Mouse (Mus musculus) small intestine, adult 2 months (tissue): ENCODE data around the gene Tspan9. TPM values are rescaled to one million over a fixed set of nuclear protein-coding genes. Genes with fewer than 3 reads are reported as not detected.

Experiments used
- H3K27ac ChIP-seq: fragments of 200-500 bp; 2 replicates; pipeline ENCODE4 v1.5.1; 2012; ENCODE audit warnings: low read depth, low read length, control low read depth, inconsistent platforms; ENCODE audit not compliant: insufficient read depth
- H3K27me3 ChIP-seq: fragments of 200-500 bp; 2 replicates; pipeline ENCODE4 v1.6.1; 2012; ENCODE audit warnings: mild to moderate bottlenecking, moderate library complexity, low read length, inconsistent platforms; ENCODE audit not compliant: control insufficient read depth, insufficient read depth
- H3K36me3 ChIP-seq: fragments of 200-500 bp; 2 replicates; pipeline ENCODE4 v1.6.1; 2012; ENCODE audit warnings: mild to moderate bottlenecking, low read length, control low read depth, inconsistent platforms; ENCODE audit not compliant: control insufficient read depth, insufficient read depth
- H3K4me1 ChIP-seq: fragments of 200-500 bp; 2 replicates; pipeline ENCODE4 v1.6.1; 2012; ENCODE audit warnings: low read length, inconsistent platforms, mixed read lengths; ENCODE audit not compliant: control insufficient read depth, insufficient read depth, insufficient read length
- H3K4me3 ChIP-seq: fragments of 200-500 bp; 2 replicates; pipeline ENCODE4 v1.5.1; 2012; ENCODE audit warnings: low read depth, mild to moderate bottlenecking, control low read depth, inconsistent platforms, low read length, moderate library complexity
- CTCF ChIP-seq: fragments of 200-500 bp; IDR thresholded peaks from 2 replicates; pipeline ENCODE4 v1.5.1; 2012; ENCODE audit warnings: low read depth, mild to moderate bottlenecking, control low read depth, inconsistent platforms, low read length, moderate library complexity, mixed read lengths; ENCODE audit not compliant: insufficient replicate concordance, insufficient read length; ENCODE audit errors: extremely low read depth
- POLR2A ChIP-seq: fragments of 200-500 bp; IDR thresholded peaks from 2 replicates; pipeline ENCODE4 v1.6.1; 2012; ENCODE audit warnings: low read depth, mild to moderate bottlenecking, control low read depth, inconsistent platforms, low read length, moderate library complexity
- WGBS: fragments of 180-500 bp; shearing (Covaris S2); methylation state at CpG from one replicate; pipeline ENCODE4 v1.1.7; 2018; 5-methylcytosine and 5-hydroxymethylcytosine counted together
- polyA plus RNA-seq: library from polyadenylated mRNA; depleted of rRNA; stranded (reverse); fragments of >200 nt; gene quantifications from 2 replicates; pipeline ENCODE4 v1.2.3, GENCODE M21; 2012

The Tspan9 gene
- polyA plus RNA-seq, 1 experiment: 20.6 TPM

GRCm38 (mm10) chr6:128047239-128047638 lies 96.2 kb downstream of the Tspan9 start:
- no peak overlapping the region for H3K4me3 ChIP-seq
- no peaks in the 10 kb centered on the region for H3K36me3 ChIP-seq
- no peaks in the 10 kb centered on the region for H3K27me3 ChIP-seq
- TF ChIP-seq POLR2A (no peak), CTCF (no peak)
- H3K4me1 ChIP-seq: no peaks in the 10 kb centered on the region
- no peak overlapping the region for H3K27ac ChIP-seq
- WGBS: 75% methylated on average over 8 of the region's 8 CpGs

DNA sequence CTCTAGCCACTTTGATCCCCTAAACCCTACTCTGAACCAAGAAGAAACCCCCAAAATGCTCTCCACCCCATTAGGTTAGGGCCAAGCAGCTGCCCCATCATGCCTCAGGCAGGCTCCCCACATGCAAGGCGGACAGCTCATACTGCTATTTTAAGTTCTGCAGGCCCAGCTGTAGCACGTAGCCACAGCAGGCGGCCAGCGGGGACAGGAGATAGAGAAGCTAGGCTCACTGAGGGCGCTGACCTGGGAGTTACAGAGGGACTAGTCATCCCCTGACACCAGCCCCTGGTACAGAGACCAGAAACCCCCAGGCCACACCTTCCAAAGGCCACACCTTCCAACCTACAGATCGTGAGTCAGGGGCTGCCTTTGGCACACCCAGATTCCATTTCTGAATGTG lies 96.6 kb downstream of the Tspan9 start:
- 68% methylated on average over 6 of the region's 6 CpGs for WGBS
- Histone ChIP-seq H3K27me3 (no peaks in the 10 kb centered on the region), H3K4me3 (no peak overlapping the region), H3K36me3 (no peaks in the 10 kb centered on the region), H3K4me1 (no peaks in the 10 kb centered on the region), H3K27ac (no peak overlapping the region)
- TF ChIP-seq CTCF (no peak), POLR2A (no peak)

GRCm38 (mm10) chr6:128044691-128045090 lies 98.7 kb downstream of the Tspan9 start:
- Histone ChIP-seq H3K27ac (no peak overlapping the region), H3K27me3 (no peaks in the 10 kb centered on the region), H3K4me3 (no peak overlapping the region), H3K36me3 (no peaks in the 10 kb centered on the region), H3K4me1 (no peaks in the 10 kb centered on the region)
- WGBS: 74% methylated on average over 10 of the region's 10 CpGs
- no peak for TF ChIP-seq CTCF
- TF ChIP-seq POLR2A: no peak

DNA sequence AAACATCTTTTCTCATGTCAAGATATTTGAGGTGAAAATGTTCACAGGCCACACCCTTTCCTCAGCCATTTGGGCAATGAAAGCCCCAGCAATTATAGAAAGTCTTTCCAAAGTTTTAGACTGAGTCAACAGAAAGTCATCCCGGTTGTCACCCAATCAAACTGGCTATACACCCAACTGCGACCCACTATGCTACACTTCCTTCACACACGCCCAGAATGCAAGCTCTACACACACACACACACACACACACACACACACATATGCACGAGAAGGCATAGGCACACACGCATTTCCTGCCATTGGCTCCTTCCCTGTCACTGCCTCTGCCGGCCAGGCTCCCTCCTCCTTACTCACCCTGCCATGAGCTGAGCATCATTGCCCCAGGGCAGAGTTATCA lies 99.9 kb downstream of the Tspan9 start:
- TF ChIP-seq CTCF (no peak), POLR2A (no peak)
- Histone ChIP-seq H3K27me3 (no peaks in the 10 kb centered on the region), H3K36me3 (no peaks in the 10 kb centered on the region), H3K4me1 (no peaks in the 10 kb centered on the region), H3K4me3 (no peak overlapping the region), H3K27ac (no peak overlapping the region)
- WGBS: 56% methylated on average over 6 of the region's 6 CpGs

DNA sequence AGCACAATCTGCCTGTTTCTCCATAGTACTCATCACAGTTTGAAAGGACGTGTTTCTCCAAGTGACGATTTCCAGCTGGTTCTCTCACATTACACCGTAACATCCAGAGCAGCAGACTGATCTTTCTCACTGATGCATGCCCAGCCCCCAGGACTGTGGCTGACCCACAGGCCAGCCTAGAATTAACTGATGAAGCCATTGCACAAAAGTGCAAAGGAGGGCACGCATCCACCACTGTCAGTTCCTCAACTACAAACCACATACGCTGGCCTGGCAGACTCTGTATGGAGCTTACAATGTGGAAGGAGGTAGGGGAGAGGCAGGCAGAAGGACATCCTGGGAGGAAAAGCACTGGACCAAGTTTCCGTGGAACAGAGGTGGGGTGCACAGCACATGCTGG lies 101.6 kb downstream of the Tspan9 start:
- no peak overlapping the region for H3K4me3 ChIP-seq
- H3K27me3 ChIP-seq: no peaks in the 10 kb centered on the region
- H3K27ac ChIP-seq: no peak overlapping the region
- TF ChIP-seq CTCF: no peak
- TF ChIP-seq POLR2A: no peak
- H3K36me3 ChIP-seq: no peaks in the 10 kb centered on the region
- 77% methylated on average over 6 of the region's 6 CpGs for WGBS
- no peaks in the 10 kb centered on the region for H3K4me1 ChIP-seq

GRCm38 (mm10) chr6:128039077-128039766 lies 104.2 kb downstream of the Tspan9 start:
- Histone ChIP-seq H3K4me3 (no peak overlapping the region), H3K27me3 (peaks cover 7% of the 10 kb centered on the region), H3K27ac (no peak overlapping the region), H3K36me3 (no peaks in the 10 kb centered on the region), H3K4me1 (peaks cover 2% of the 10 kb centered on the region; the same call in 1 of the 2 replicates)
- 71% methylated on average over 9 of the region's 9 CpGs for WGBS
- TF ChIP-seq POLR2A (no peak), CTCF (no peak)

GRCm38 (mm10) chr6:128038568-128038967 lies 104.8 kb downstream of the Tspan9 start:
- Histone ChIP-seq H3K4me1 (peaks cover 2% of the 10 kb centered on the region; the same call in 1 of the 2 replicates), H3K27me3 (peaks cover 10% of the 10 kb centered on the region), H3K4me3 (no peak overlapping the region), H3K27ac (no peak overlapping the region), H3K36me3 (no peaks in the 10 kb centered on the region)
- TF ChIP-seq POLR2A (no peak), CTCF (no peak)
- 63% methylated on average over 6 of the region's 6 CpGs for WGBS
